Mouse (Mus musculus) cerebellum, adult 9-11 months (tissue): ENCODE measurements around the gene Gm20532.

Experiments used
- DNase-seq: peaks from one replicate; pipeline ENCODE4 v3.0.0; 2022

The Gm20532 gene

GRCm38 (mm10) chr2:26627921-26628739 lies 41.7 kb downstream of the Gm20532 start, which contains the start of gene Fam69b:
Gene Fam69b, plus strand, starts transcription at chr2:26628457.
- DNase-seq, result peak; percentile 91

- no peak for DNase-seq
These were observed 42.5 kb downstream of the Gm20532 start for GRCm38 (mm10) chr2:26628792-26629437.

- DNase-seq, result peak; percentile 18
These were observed 46.3 kb downstream of the Gm20532 start for GRCm38 (mm10) chr2:26632541-26633395.

- no peak for DNase-seq
These were observed 47.6 kb downstream of the Gm20532 start for GRCm38 (mm10) chr2:26633953-26634530.

GRCm38 (mm10) chr2:26634629-26635488 lies 48.4 kb downstream of the Gm20532 start:
- peak; percentile 24 for DNase-seq

GRCm38 (mm10) chr2:26635489-26636324 lies 49.3 kb downstream of the Gm20532 start:
- peak; percentile 20 for DNase-seq

- no peak for DNase-seq
These were observed 49.8 kb downstream of the Gm20532 start for GRCm38 (mm10) chr2:26636325-26636635.

GRCm38 (mm10) chr2:26637316-26637932 lies 51.0 kb downstream of the Gm20532 start:
- no peak for DNase-seq

GRCm38 (mm10) chr2:26638039-26638438 lies 51.6 kb downstream of the Gm20532 start:
- no peak for DNase-seq

GRCm38 (mm10) chr2:26638572-26638971 lies 52.1 kb downstream of the Gm20532 start:
- no peak for DNase-seq

GRCm38 (mm10) chr2:26639083-26639482 lies 52.6 kb downstream of the Gm20532 start:
- peak; percentile 39 for DNase-seq

GRCm38 (mm10) chr2:26639838-26640830 lies 53.7 kb downstream of the Gm20532 start:
- DNase-seq, result peak; percentile 93

- no peak for DNase-seq
These were observed 54.7 kb downstream of the Gm20532 start for GRCm38 (mm10) chr2:26641006-26641647.

GRCm38 (mm10) chr2:26643942-26644341 lies 57.5 kb downstream of the Gm20532 start:
- DNase-seq, result no peak

- DNase-seq, result peak; percentile 78
These were observed 60.3 kb downstream of the Gm20532 start for GRCm38 (mm10) chr2:26646643-26647293.

GRCm38 (mm10) chr2:26654687-26655086 lies 68.2 kb downstream of the Gm20532 start:
- DNase-seq, result no peak

- no peak for DNase-seq
These were observed 71.0 kb downstream of the Gm20532 start for GRCm38 (mm10) chr2:26657426-26657825.

- DNase-seq, result no peak
These were observed 74.8 kb downstream of the Gm20532 start for GRCm38 (mm10) chr2:26661143-26661752.
